Comparison of ENCODE assay signal across 8 mouse cellular contexts in genomic region chr17:26451651-26452295, GRCm38 (mm10). TPM values are rescaled to one million over a fixed set of nuclear protein-coding genes. Genes with fewer than 3 reads are reported as not detected.
A peak's percentile ranks its signal among the peaks of the same experiment; 100 is the strongest.
DNase-seq lines count a peak whose midpoint lies in the region; ATAC-seq lines count a peak whose summit lies in the region.
"Had no signal": no experiment of that assay in that cellular context is flagged by ENCODE, and none has a peak within 500 bp of the region (broad histone marks: within the 10 kb centered on the region; RNA-seq: fewer than 3 reads in every experiment).

No protein-coding gene starts in this region.

- 40% methylated on average over 8 of the region's 8 CpGs for WGBS in forebrain, embryonic 14.5 days
- WGBS in limb, embryonic 15.5 days: 24% methylated on average over 8 of the region's 8 CpGs

- no peaks in the 10 kb centered on the region for H3K4me1 ChIP-seq in forebrain, embryonic 14.5 days (ENCODE audit: control insufficient read depth, insufficient read depth, low read length)
- H3K4me1 ChIP-seq in limb, embryonic 15.5 days: peaks cover 9% of the 10 kb centered on the region
- H3K4me1 ChIP-seq: liver, embryonic 15.5 days had no signal

- DNase-seq in right cerebral cortex, adult 18-20 months: peak; percentile 41
- no peak for DNase-seq in right cerebral cortex, postnatal 36 days (ENCODE audit: low spot score in 2 of 2)
- peak; percentile 71 for DNase-seq in adrenal gland, postnatal 10 days
- DNase-seq in forebrain, embryonic 14.5 days (ENCODE audit: low spot score): peak; percentile 22
- peak; percentile 79 for DNase-seq in heart, postnatal 4 days
- DNase-seq in right cerebral cortex, postnatal 25 days: peak; percentile 54

- no peaks in the 10 kb centered on the region for H3K9me3 ChIP-seq in forebrain, embryonic 14.5 days (replicated peaks; ENCODE audit: control insufficient read depth, low read length)
- H3K9me3 ChIP-seq in limb, embryonic 15.5 days: no peaks in the 10 kb centered on the region
- H3K9me3 ChIP-seq: liver, embryonic 15.5 days had no signal

- no peak overlapping the region for H3K9ac ChIP-seq in forebrain, embryonic 14.5 days (ENCODE audit: low read length)
- H3K9ac ChIP-seq in limb, embryonic 15.5 days: no peak overlapping the region
- H3K9ac ChIP-seq: liver, embryonic 15.5 days had no signal

- no peaks in the 10 kb centered on the region for H3K36me3 ChIP-seq in forebrain, embryonic 14.5 days (ENCODE audit: control insufficient read depth, insufficient read depth, low read length)
- no peaks in the 10 kb centered on the region for H3K36me3 ChIP-seq in limb, embryonic 15.5 days
- H3K36me3 ChIP-seq: liver, embryonic 15.5 days had no signal

- H3K27me3 ChIP-seq in forebrain, embryonic 14.5 days (replicated peaks; ENCODE audit: control insufficient read depth, insufficient read depth, low read length): no peaks in the 10 kb centered on the region
- H3K27me3 ChIP-seq in limb, embryonic 15.5 days: no peaks in the 10 kb centered on the region

- no peak overlapping the region for H3K4me2 ChIP-seq in forebrain, embryonic 14.5 days (ENCODE audit: low read length)
- H3K4me2 ChIP-seq in limb, embryonic 15.5 days: no peak overlapping the region
- H3K4me2 ChIP-seq: liver, embryonic 15.5 days had no signal

- H3K4me3 ChIP-seq in forebrain, embryonic 14.5 days (ENCODE audit: low read depth, low read length): no peak overlapping the region
- H3K4me3 ChIP-seq in limb, embryonic 15.5 days: no peak overlapping the region
- H3K4me3 ChIP-seq: liver, embryonic 15.5 days had no signal

- no peak for ATAC-seq in forebrain, embryonic 14.5 days
- 0 out of 2 replicates have a peak, but pooled peaks have one; percentile 50 for ATAC-seq in limb, embryonic 15.5 days (ENCODE audit: insufficient number of reproducible peaks, low FRiP score, low TSS enrichment, low read depth)

- H3K27ac ChIP-seq in forebrain, embryonic 14.5 days (ENCODE audit: low read depth, low read length): no peak overlapping the region
- H3K27ac ChIP-seq in limb, embryonic 15.5 days: peak overlapping the region; percentile 58
- H3K27ac ChIP-seq: liver, embryonic 15.5 days had no signal

RNA-seq across cellular contexts. Expression of gene Neurl1b, which starts 37.1 kb away (rescaled TPM):
- total RNA-seq in adrenal gland, postnatal 10 days (2021): 10 to 100 TPM; 43.6 to 44.0 TPM
- 2.0 and 3.2 TPM in 2 replicates for polyA plus RNA-seq in forebrain, embryonic 14.5 days (2014; fragmentation: Nextera tagmentation; extraction: Ambion mirVana)
- 10 to 100 TPM; 81.4 to 87.9 TPM for total RNA-seq in heart, postnatal 4 days (2021)
- polyA plus RNA-seq in limb, embryonic 15.5 days (2015; fragmentation: Nextera tagmentation; extraction: Ambion mirVana): 0.68 and 0.90 TPM in 2 replicates

Comparison
In these comparisons a context has a peak if more than half of its experiments do, and no peak if none do; other contexts are left out.
1. DNase-seq: peak in right cerebral cortex, adult 18-20 months (single experiment), adrenal gland, postnatal 10 days (single experiment), forebrain, embryonic 14.5 days (single experiment), heart, postnatal 4 days (single experiment) and right cerebral cortex, postnatal 25 days (single experiment); none in right cerebral cortex, postnatal 36 days (0 of 2).